Mouse (Mus musculus) embryo, embryonic 10 days (tissue): ENCODE results near the gene Myom3.
"Not testable (repeated sequence)": the region's sequence is repeated elsewhere in the genome, so short reads cannot be mapped to it uniquely, and the experiment has no call there.

Experiments
- DNase-seq: peaks from one replicate; pipeline ENCODE4 v3.0.0-alpha.2; 2015; ENCODE audit warnings: low spot score

Gene Myom3

GRCm38 (mm10) chr4:135759356-135759976 lies at the start of gene Myom3:
Myom3 (plus strand) TSS chr4:135759715.
- no peak for DNase-seq

GRCm38 (mm10) chr4:135710392-135710791 lies 49.1 kb upstream of the Myom3 start:
- no peak for DNase-seq

GRCm38 (mm10) chr4:135714776-135715175 lies 44.7 kb upstream of the Myom3 start:
- DNase-seq, result no peak

DNA sequence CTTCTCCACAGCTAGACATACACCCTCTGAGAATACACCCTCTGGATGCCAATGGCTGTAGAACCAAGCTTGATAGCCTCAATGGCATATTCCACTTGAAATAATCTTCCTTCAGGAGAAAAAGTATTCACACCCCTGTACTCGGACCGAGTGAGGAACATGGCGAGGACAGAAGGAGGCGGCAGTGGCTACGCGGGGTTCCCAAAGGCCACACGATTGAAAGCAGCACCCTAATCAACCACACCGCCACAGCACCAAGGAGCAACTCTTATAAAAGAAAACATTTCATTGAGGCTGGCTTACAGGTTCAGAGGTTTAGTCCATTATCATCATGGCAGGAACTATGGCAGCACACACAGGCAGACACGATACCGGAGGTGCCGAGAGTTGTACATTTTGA lies 43.1 kb upstream of the Myom3 start:
- DNase-seq, result not testable (repeated sequence)

DNA sequence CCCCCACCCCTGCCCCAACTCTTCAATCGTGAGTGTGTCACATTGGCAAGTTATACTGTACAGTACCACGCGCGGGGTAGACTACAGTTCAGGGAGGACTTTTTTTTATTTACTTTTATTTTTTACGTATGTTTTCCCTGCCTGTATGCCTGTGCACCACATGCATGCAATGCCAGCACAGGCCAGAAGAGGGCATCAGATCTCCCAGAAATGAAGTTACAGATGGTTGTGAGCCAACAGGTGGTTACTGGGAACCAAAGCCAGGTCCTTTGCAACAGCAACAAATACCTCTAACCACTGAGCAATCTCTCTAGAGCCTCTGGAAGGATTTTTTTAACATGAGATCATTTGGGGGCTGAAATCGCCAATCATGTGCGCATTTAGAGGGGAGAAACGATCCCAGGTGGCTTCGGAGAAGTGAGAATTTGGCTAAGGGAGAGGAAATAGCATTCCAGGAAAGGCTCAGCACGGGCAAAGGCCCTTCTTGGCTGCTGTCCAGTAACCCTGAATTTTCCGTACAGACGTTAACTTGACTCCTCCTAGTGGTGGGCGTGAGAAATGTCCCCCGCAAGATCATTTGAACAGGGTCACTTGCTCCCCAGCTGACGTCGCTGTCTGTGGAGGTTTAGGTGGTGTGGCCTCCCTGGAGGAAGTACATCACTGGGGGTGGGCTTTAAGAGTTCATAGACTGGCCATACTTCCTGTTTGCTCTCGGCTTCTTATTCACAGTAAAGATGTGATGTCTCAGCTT lies 36.8 kb upstream of the Myom3 start:
- DNase-seq, result no peak

DNA sequence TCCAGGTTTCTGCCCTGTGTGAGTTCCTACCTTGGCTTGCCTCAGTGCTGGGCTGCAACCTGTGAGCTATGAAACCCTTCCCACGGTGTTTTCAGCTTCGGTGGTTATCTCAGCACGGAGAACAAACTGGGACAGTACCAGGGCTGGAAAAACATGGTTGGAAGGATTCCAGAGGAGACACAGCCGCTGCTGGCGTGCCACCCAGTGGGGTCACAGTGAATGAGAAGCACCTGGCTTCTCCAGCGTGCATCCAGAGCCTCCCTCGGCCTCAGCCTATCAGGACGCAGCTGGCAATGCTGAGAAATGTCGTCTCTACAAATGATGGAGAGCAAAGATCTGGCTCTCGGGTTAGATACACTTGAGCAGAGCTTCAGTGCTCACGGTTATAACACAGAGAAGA lies 33.1 kb upstream of the Myom3 start:
- DNase-seq, result no peak

DNA sequence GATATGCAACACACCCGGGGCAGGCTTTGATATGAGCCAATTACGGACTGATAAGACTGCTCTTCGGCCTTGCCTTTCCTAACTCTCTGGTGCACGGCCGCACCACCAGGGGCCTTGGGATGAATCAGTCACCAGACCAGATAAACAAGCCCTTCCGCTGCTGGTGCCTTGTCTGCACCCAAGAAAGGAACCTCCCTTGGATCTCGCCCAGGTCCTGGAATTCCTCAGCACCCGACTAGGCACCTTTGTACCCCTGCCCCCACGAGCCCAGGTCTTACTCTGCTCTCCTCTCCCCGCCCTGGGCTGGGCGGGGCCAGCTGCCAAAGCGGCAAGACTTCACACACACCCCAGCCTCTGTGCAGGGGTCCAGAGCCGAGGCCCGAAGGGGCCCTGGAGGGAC lies 31.7 kb upstream of the Myom3 start, which contains the start of gene Il22ra1:
Gene Il22ra1, plus strand, starts transcription at position 356 of the 400 bp plus-strand sequence.
- DNase-seq, result no peak

DNA sequence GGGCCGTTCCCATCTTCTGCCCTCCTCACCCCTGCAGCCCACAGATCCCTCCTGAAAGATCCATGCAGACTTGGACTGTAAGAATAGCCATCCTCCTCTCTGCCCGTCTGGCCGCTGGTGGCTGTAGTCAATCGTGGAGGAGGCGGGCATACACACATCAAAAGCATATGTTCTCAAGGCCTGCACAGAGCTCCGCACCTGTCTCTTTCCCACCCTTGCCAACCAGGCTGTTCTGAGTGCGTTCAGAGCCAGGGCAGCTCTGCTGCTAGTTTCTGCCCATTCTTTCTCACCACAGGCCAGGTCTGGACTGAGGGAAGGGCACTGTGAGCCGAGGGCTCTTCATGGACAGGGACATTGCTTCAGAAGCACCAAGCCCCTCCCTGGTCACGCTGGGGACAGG lies 29.3 kb upstream of the Myom3 start:
- DNase-seq, result no peak

DNA sequence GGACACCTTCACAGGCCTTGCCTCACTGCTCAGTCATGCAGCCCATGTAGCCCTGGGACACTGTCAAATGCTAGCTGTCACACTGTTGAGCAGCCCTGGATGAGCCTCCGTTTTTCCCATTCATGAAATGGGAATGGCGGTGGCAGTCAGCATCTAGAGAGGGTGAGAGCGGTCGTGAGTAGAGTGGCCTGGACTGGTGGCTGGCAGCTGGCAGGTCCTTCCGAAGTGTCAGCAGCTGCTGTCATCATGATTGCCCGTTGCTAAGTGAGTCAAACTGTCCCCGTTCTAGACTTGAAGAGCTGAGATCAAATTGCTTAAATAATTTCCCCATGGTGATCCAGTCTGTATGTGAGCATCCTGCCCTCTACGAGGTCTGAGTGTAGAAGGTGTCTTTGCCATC lies 28.6 kb upstream of the Myom3 start:
- DNase-seq, result no peak

DNA sequence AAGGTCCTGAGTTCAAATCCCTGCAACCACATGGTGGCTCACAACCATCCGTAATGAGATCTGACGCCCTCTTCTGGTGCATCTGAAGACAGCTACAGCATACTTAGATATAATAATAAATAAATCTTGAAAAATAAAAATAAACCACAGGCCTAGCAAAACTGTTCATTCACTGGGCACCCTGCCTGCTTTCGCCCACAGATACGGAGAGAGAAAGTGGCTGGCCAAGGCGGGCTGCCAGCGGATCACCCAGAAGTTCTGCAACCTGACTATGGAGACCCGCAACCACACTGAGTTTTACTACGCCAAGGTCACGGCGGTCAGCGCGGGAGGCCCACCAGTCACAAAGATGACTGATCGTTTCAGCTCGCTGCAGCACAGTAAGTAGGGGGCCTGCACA lies 25.6 kb upstream of the Myom3 start:
- DNase-seq, result no peak

- no peak for DNase-seq
Observed at GRCm38 (mm10) chr4:135736903-135737302, 22.6 kb upstream of the Myom3 start.

GRCm38 (mm10) chr4:135738237-135738636 lies 21.3 kb upstream of the Myom3 start:
- DNase-seq, result no peak

DNA sequence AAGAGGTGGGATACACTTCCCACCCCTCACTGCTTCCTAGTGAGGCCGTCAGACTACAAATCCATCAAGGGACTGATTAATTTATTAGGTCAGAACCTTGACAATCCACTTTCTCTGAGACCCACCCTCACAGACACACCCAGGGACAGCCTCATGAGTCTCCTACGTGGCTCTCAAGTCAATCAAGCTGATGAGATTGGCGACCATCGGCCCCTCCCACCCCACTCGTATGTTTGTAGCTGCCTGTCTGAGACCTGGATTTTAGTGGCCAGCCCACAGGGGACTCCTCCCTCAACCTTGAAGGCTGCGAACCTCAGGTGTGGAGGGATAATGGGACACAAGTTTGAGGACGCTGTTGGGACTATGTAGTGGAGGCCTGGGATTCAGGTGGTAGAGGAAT lies 20.4 kb upstream of the Myom3 start:
- DNase-seq, result no peak

DNA sequence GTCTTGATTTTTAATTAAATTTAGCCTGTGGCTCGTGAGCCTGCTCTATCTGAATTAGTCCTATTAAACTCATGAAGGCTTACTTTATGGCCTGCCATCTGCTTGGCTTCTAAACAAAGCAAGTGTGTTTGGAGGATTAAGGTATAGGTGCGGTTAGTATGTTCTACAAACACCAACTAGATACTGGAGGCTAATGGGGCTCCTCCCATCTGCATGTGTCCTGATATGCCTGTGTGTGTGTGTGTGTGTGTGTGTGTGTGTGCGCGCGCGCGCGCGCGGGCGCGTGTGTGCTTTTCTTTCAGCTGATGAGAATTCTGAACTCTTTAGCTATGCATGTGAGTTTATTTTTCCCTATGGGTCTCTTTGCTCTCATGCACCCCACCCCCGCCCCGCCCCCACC lies 19.8 kb upstream of the Myom3 start:
- no peak for DNase-seq

- DNase-seq, result no peak
Observed at GRCm38 (mm10) chr4:135743520-135743919, 16.0 kb upstream of the Myom3 start.

DNA sequence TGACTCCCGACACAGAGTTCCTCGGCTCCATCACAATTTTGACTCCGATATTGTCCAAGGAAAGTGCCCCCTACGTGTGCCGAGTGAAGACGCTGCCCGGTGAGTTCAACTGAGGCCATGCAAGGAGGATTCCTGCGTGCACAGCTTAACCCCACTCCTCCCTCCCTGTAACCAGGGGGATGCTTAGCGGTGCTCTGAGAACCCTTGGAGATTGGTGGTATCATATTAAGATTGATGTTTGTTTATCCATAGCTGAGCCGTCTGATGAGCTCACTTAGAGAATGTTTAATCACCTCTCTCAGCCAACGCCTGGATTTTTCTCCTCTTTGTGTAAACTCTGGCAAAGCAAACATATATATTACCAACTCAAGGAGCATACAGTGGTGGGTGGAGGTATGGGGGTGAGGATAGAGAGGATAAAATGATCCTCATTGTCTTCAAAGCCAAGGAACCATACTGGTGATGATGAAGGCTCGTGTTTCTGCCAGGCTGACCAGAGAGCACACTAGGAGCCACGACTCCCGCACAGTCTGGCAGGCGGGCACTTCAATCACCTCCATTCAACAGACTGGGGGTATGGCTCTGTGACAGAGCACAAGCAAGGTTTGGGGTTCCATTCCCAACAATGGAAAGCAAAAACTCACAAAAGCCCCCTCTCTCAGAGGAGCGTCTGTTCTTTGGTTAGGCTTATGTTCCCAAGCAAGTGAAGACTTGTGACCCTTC lies 14.6 kb upstream of the Myom3 start:
- peak; percentile 22 for DNase-seq

DNA sequence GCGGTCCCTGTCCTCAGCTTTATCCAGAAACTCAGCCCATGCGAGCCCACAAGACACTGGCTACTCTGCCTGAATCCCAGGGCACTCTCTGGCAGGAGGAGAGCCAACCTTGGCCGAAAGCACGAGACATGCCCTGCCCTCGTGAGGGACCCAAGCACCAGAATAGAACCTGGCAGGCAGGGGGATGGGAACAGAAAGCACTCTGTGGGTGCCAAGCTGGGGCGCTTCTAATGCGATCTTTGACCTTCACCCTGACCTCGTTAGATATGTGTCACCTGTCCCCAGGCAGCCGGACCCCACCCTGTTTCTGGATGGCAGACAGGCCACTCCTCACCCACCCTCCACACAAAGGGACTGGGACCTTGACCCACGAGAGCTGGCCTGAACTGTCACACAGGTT lies 13.9 kb upstream of the Myom3 start:
- DNase-seq, result no peak

DNA sequence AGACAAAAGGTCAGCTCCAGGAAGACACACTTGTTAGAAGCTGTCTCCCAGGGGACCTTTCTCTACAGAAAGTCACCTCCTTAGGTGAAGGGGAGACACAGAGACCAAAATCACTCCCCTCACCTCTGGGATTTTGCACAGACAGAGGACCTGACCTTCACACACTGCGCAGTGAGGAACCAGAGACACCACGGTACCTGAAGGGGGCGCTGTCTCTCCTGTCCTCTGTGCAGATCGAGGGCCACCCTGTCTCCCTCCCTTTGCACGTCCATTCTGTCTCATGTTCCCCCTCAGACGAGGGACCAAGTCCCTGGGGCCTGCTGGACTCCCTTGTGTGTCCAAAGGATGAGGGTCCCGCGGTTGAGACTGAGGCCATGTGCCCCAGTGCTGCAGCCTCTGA lies 8.6 kb upstream of the Myom3 start:
- DNase-seq, result no peak

DNA sequence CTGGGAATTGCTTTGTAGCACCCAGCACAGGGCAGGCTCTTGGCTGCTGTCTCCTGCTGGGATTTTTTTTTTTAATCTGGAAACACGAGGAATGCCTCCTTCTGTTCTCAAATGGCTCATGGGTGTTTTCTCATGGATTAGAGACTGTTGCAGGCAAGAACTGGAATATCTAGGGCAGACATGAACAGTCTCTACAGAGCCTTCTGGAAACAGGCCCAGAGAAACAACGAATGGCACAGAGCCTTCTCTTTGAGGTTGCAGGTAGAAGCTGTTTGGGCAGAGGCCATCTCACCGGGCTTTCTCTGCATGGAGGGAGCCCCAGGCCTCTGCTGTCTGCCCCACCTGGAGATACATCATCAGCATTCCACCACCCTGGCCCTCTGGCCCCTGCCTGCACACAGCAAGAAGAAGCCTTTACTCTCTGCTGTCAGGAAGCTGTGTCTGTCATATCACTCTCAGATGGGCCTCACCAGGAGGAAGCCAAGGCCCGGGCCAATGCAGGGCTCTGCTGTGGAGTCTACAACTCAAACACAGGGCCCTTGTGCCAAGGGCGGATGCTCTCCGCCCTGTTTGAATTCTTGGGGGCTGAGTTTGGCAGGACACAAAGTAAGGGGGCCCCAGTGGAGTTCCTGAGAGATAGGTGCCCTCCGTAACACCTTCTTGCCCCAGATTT lies 7.3 kb upstream of the Myom3 start:
- DNase-seq, result no peak

GRCm38 (mm10) chr4:135752779-135753164 lies 6.7 kb upstream of the Myom3 start:
- DNase-seq, result no peak

DNA sequence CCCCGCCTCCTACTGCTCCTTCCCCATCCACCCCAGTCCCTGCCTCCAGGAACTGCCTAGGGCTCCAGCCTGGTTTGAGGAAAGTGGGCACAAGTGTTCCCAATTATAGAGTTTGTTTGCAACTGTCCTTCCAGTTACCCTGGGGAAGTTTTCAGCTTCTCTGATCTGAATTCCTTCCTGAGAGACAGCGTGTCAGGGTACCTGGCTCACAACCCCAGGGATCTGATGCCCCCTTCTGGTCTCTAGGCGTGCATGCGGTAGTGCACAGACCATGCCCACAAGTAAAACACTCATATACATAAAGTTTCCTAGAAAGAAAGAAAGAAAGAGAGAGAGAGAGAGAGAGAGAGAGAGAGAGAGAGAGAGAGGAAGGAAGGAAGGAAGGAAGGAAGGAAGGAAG lies 1.2 kb upstream of the Myom3 start:
- DNase-seq, result peak; percentile 65

- no peak for DNase-seq
Observed at GRCm38 (mm10) chr4:135758825-135759224, 690 bp upstream of the Myom3 start.

GRCm38 (mm10) chr4:135761048-135761447 lies 1.5 kb downstream of the Myom3 start:
- DNase-seq, result no peak
